Mouse (Mus musculus) C2C12 (cell line): ENCODE results near the gene Gprasp2. TPM values are rescaled to one million over a fixed set of nuclear protein-coding genes. Genes with fewer than 3 reads are reported as not detected.
A peak's percentile ranks its signal among the peaks of the same experiment; 100 is the strongest.
"Not testable (repeated sequence)": the region's sequence is repeated elsewhere in the genome, so short reads cannot be mapped to it uniquely, and the experiment has no call there.

Source experiments
- H3K27me3 ChIP-seq: one replicate; pipeline ENCODE4 v1.6.1; 2011; ENCODE audit not compliant: control insufficient read depth, insufficient read depth, insufficient read length
- H3K36me3 ChIP-seq: one replicate; pipeline ENCODE4 v1.6.1; 2011; ENCODE audit not compliant: control insufficient read depth, insufficient read depth
- H3K4me3 ChIP-seq: one replicate; pipeline ENCODE4 v1.5.1; 2011; ENCODE audit warnings: mild to moderate bottlenecking, control low read depth; ENCODE audit not compliant: poor library complexity, insufficient read depth, severe bottlenecking
- H3K79me2 ChIP-seq: one replicate; pipeline ENCODE4 v1.6.1; 2011; ENCODE audit not compliant: control insufficient read depth, insufficient read depth
- H3K79me3 ChIP-seq: one replicate; pipeline ENCODE4 v1.6.1; 2011; ENCODE audit warnings: low read depth, control low read depth
- H3ac ChIP-seq: one replicate; pipeline ENCODE3; 2011; ENCODE audit warnings: low read depth; ENCODE audit not compliant: control insufficient read depth, insufficient read length
- CTCF ChIP-seq: IDR thresholded peaks from one replicate; pipeline ENCODE4 v1.5.1; 2011; ENCODE audit not compliant: control insufficient read depth, insufficient read depth, insufficient read length
- FOSL1 ChIP-seq: IDR thresholded peaks from one replicate; pipeline ENCODE4 v1.8.0; 2011; ENCODE audit warnings: mild to moderate bottlenecking, low read length; ENCODE audit not compliant: poor library complexity, insufficient read depth, severe bottlenecking
- MAX ChIP-seq: IDR thresholded peaks from one replicate; pipeline ENCODE4 v1.6.1; 2011; ENCODE audit warnings: mild to moderate bottlenecking, control low read depth
- MYOD1 ChIP-seq: IDR thresholded peaks from one replicate; pipeline ENCODE4 v1.6.1; 2011; ENCODE audit warnings: low read depth; ENCODE audit not compliant: control insufficient read depth, insufficient read length
- MYOG ChIP-seq: IDR thresholded peaks from one replicate; pipeline ENCODE4 v1.6.1; 2011; ENCODE audit not compliant: control insufficient read depth, insufficient read length; ENCODE audit errors: extremely low read depth
- USF1 ChIP-seq: IDR thresholded peaks from one replicate; pipeline ENCODE4 v1.6.1; 2011; ENCODE audit warnings: low read depth, mild to moderate bottlenecking, control low read depth, moderate library complexity
- long read RNA-seq, 2 experiments: library from polyadenylated mRNA; unstranded; transcript quantifications; one replicate each; pipeline ENCODE4 v2.0.0; 2019 to 2020
- polyA plus RNA-seq: library from polyadenylated mRNA; unstranded; fragments of >200 nt; fragmentation: generic; extraction: Trizol; gene quantifications from one replicate; pipeline ENCODE4 v1.2.1, GENCODE M21; 2012; ENCODE audit warnings: missing spikeins

The Gprasp2 gene
- polyA plus RNA-seq, result not detected
- long read RNA-seq, experiment 1, result 0 reads
- long read RNA-seq, experiment 2, partial matches to known transcripts, result 0 of 2 reads
- long read RNA-seq, experiment 2, other reads (novel, unspliced or antisense), result 0 of 2 reads

DNA sequence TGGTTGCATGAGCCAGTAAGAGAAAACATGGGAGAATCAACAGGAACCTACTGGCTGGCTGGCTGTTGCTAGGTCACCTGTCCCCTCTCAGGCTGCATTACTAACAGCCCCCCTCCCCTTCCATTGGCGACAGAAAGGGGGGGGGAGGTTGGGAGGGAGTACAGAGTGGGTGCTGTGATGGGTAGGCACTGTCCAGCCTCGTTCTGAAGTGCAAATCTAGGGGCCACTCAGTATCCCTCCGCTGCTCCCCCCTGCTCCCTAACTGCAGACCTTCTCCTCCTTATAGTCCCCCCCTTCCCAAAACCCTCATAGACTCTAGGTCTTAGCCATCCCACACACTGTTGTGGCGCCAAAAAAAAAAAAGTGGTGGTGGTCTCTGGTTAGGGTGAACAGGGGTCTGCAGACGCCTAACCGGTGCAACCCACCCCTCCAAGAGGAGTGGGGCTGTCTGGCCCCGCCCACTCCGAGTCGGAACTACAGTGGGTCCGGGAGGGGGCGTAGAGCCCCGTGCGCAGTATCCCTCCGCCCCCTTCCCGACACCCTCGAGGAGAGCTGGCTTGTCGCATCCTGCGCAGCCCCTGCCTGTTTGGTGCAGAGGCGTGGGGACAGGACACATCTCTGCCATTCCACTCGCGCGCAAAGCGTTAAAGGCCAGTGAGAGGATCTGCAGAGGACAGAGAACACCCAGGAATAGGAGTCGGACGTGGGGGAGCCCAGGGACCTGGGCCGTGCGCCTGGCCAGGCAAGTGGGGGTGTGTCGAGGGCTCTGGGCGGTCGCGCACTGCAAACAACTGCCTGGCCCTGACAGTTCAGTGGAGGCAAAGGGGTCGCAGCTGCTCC, at the start of gene Gprasp2:
Gprasp2 (plus strand) TSS at position 514 of the 840 bp plus-strand sequence.
- not testable (repeated sequence) for H3K79me2 ChIP-seq, H3K79me3 ChIP-seq, H3K27me3 ChIP-seq, H3ac ChIP-seq, H3K4me3 ChIP-seq, H3K36me3 ChIP-seq

GRCm38 (mm10) chrX:135791536-135791935, 47.3 kb upstream of the Gprasp2 start:
- TF ChIP-seq MYOD1, result no peak
- H3ac ChIP-seq, result no peak overlapping the region
- H3K4me3 ChIP-seq, result no peak overlapping the region
- no peaks in the 10 kb centered on the region for H3K79me3 ChIP-seq
- no peaks in the 10 kb centered on the region for H3K79me2 ChIP-seq
- H3K36me3 ChIP-seq, result no peaks in the 10 kb centered on the region
- no peaks in the 10 kb centered on the region for H3K27me3 ChIP-seq

DNA sequence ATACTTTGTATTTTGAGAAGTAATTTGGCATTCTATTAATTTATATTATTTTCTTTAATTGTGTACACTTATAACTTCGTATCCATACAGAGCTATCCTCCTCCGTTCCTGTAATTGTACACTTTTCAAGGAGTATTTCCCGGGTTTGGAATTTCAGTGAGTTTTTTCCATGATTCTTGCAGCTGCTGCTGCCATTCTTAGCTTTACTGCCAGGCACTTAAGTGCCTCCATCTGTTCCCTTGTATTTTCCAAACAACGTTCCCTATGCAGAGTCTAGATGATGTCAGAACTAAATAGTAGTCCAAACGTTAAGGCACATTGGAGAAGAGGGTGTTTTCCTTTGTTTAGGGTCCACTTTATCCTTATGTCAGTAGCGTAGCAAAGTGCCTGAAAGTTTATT, 46.5 kb upstream of the Gprasp2 start:
- Histone ChIP-seq H3K4me3 (no peak overlapping the region), H3K79me3 (no peaks in the 10 kb centered on the region), H3K36me3 (no peaks in the 10 kb centered on the region), H3K27me3 (no peaks in the 10 kb centered on the region), H3ac (no peak overlapping the region), H3K79me2 (no peaks in the 10 kb centered on the region)
- TF ChIP-seq MYOD1, result peak; percentile 78
- TF ChIP-seq CTCF, result no peak

- H3K79me3 ChIP-seq, H3K4me3 ChIP-seq, H3ac ChIP-seq, H3K36me3 ChIP-seq, H3K27me3 ChIP-seq, H3K79me2 ChIP-seq: not testable (repeated sequence)
These were observed 43.1 kb upstream of the Gprasp2 start for GRCm38 (mm10) chrX:135795591-135796304.

DNA sequence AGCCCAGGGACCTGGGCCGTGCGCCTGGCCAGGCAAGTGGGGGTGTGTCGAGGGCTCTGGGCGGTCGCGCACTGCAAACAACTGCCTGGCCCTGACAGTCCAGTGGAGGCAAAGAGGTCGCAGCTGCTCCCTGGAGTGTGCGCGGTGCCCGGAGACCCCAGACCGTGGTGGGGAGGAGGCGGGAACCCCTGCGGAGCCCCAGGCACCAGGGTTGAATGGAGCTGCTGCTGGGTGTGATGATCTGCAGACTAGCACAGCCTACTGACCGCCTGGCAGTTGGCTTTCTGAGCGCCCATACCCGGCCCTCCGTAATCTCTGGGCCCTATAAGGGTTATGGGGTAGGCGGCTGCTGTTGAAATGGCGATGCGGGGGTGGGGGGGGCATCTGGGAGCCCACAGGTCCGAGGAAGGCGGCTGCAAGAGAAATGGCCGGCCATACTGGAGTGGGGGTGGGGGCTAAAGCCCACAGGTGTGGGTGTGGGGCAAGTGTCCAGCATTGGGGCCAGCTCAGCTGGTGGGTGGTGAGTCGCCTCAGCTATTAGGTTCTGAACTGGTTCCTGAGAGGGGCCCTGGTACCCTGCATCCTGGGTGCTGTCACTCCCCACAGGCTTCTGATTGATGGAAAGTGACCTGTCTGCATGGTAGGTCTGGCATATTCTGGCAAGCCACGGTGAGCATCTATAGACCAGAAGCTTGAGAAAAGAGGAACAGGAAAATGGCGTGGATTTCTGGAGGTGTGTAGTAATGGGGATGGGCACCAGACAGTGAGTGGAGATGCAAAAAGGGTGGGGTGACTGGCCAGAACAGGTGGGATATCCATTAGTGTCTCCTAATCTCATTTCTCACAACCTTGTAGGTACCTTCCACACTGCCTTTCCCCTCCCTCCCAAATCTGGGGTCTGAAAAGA, 42.3 kb upstream of the Gprasp2 start:
- not testable (repeated sequence) for H3ac ChIP-seq, H3K36me3 ChIP-seq, H3K4me3 ChIP-seq, H3K79me3 ChIP-seq, H3K79me2 ChIP-seq, H3K27me3 ChIP-seq

GRCm38 (mm10) chrX:135797212-135797644, 41.6 kb upstream of the Gprasp2 start, which contains the start of gene Bhlhb9:
Gene Bhlhb9, plus strand, starts transcription at chrX:135797594.
- H3K36me3 ChIP-seq, H3K27me3 ChIP-seq, H3K79me3 ChIP-seq, H3ac ChIP-seq, H3K4me3 ChIP-seq, H3K79me2 ChIP-seq: not testable (repeated sequence)

DNA sequence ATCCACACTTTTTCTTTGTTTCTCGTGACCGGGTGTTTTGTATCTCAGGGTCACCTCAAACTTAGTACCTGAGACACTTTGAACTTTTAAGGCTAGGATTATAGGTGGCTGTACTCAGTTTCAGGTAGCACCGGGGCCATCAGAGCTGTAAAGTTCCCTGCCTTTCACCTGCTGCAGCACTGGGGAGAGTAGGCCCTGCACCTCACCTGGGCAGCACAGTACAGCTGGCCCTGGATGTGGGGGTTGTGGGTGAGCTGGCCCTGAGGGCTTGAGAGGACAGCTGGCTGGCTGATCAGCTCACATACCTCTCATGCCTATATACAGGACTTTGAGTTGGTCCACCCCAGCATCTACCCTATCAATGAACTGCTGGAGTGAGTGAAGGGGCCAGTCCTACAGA, 34.7 kb upstream of the Gprasp2 start:
- no peak overlapping the region for H3ac ChIP-seq
- no peaks in the 10 kb centered on the region for H3K79me2 ChIP-seq
- H3K27me3 ChIP-seq, result no peaks in the 10 kb centered on the region
- no peaks in the 10 kb centered on the region for H3K36me3 ChIP-seq
- no peaks in the 10 kb centered on the region for H3K79me3 ChIP-seq
- no peak overlapping the region for H3K4me3 ChIP-seq
- TF ChIP-seq MYOG (no peak), MAX (no peak), USF1 (no peak), FOSL1 (no peak), MYOD1 (no peak), CTCF (no peak)
